Mouse (Mus musculus): ENCODE data around the gene Cd47. TPM values are rescaled to one million over a fixed set of nuclear protein-coding genes. Genes with fewer than 3 reads are reported as not detected.
A peak's percentile ranks its signal among the peaks of the same experiment; 100 is the strongest.

The Cd47 gene
- total and polyA plus RNA-seq, 3 experiments = 102 to 277 (median 142) TPM

GRCm38 (mm10) chr16:49906940-49907339 is 106.6 kb downstream of the Cd47 start:
- peaks cover 13 to 65% of the 10 kb centered on the region in 2 experiments for H3K4me1 ChIP-seq (ENCODE audit: control insufficient read depth in 1 of 2, insufficient read depth in 2 of 2)
- no peak for DNase-seq (ENCODE audit: extremely low read depth)
- H3K27ac ChIP-seq (ENCODE audit: insufficient read depth, low read depth) = no peak overlapping the region; the same call in 1 of the 2 replicates
- H3K9me3 ChIP-seq (replicated peaks; ENCODE audit: low read length) = no peaks in the 10 kb centered on the region
- peaks cover 38 to 62% of the 10 kb centered on the region in 2 experiments for H3K36me3 ChIP-seq (replicated peaks in 1 of 2; ENCODE audit: control insufficient read depth in 1 of 2, insufficient read depth in 1 of 2, low read length in 1 of 2)
- H3K4me3 ChIP-seq (replicated peaks in 1 of 3; ENCODE audit: low read depth in 2 of 3, low read length in 2 of 3, poor library complexity in 1 of 3) = peak overlapping the region in 1 of 3 experiments; percentile 13
- no peak for TF ChIP-seq MAX (IDR thresholded peaks at IDR 0.05; ENCODE audit: low read length)
- TF ChIP-seq ZMIZ1 (IDR thresholded peaks at IDR 0.05; ENCODE audit: low read depth, low read length) = peak; percentile 13; the same call in 1 of the 2 replicates
- TF ChIP-seq KAT2A (IDR thresholded peaks at IDR 0.05; ENCODE audit: insufficient replicate concordance, low read length) = 0 out of 2 replicates have a peak, but pooled peaks have one; percentile 9
- TF ChIP-seq ZNF384 (IDR thresholded peaks at IDR 0.05; ENCODE audit: low read depth, low read length) = 0 out of 2 replicates have a peak, but pooled peaks have one; percentile 12
- peak; percentile 93 for TF ChIP-seq CHD1 (IDR thresholded peaks at IDR 0.05; ENCODE audit: low read depth, low read length)
- dilution Hi-C loops (cut with MboI; ENCODE audit: extremely low pct_ligation_motif_present, extremely low pct_unique_long_range_greater_than_20kb, low sequenced_read_pairs) (no loop called here), in situ Hi-C loops (cut with MboI; ENCODE audit: low pct_ligation_motif_present, low pct_unique_long_range_greater_than_20kb, low sequenced_read_pairs) (no loop called here)
- peak overlapping the region; percentile 47; the same call in 1 of the 2 replicates for H3K9ac ChIP-seq (ENCODE audit: insufficient read depth, low read depth)
- H3K4me2 ChIP-seq (ENCODE audit: insufficient read depth, low read depth, poor library complexity, severe bottlenecking) = 0 out of 2 replicates have a peak overlapping the region, but pooled peaks have one; percentile 31
- peaks cover 20% of the 10 kb centered on the region for H3K79me2 ChIP-seq (replicated peaks; ENCODE audit: control insufficient read depth, extremely low read depth, insufficient read depth, poor library complexity, severe bottlenecking)
- no peaks in the 10 kb centered on the region for H3K27me3 ChIP-seq (replicated peaks)

- H3K79me2 ChIP-seq (replicated peaks; ENCODE audit: control insufficient read depth, extremely low read depth, insufficient read depth, poor library complexity, severe bottlenecking) = peaks cover 20% of the 10 kb centered on the region
- no peak overlapping the region for H3K27ac ChIP-seq (ENCODE audit: insufficient read depth, low read depth)
- H3K4me2 ChIP-seq (ENCODE audit: insufficient read depth, low read depth, poor library complexity, severe bottlenecking) = 0 out of 2 replicates have a peak overlapping the region, but pooled peaks have one; percentile 3
- in situ Hi-C loops (cut with MboI; ENCODE audit: low pct_ligation_motif_present, low pct_unique_long_range_greater_than_20kb, low sequenced_read_pairs) (no loop called here), dilution Hi-C loops (cut with MboI; ENCODE audit: extremely low pct_ligation_motif_present, extremely low pct_unique_long_range_greater_than_20kb, low sequenced_read_pairs) (no loop called here)
- no peaks in the 10 kb centered on the region for H3K9me3 ChIP-seq (replicated peaks; ENCODE audit: low read length)
- no peak overlapping the region for H3K4me3 ChIP-seq (replicated peaks in 1 of 3; ENCODE audit: low read depth in 2 of 3, low read length in 2 of 3, poor library complexity in 1 of 3)
- H3K4me1 ChIP-seq (ENCODE audit: control insufficient read depth in 1 of 2, insufficient read depth in 2 of 2) = peaks cover 13 to 65% of the 10 kb centered on the region in 2 experiments
- H3K27me3 ChIP-seq (replicated peaks) = no peaks in the 10 kb centered on the region
- TF ChIP-seq UBTF (IDR thresholded peaks at IDR 0.05; ENCODE audit: low read depth, low read length) (no peak), MAX (IDR thresholded peaks at IDR 0.05; ENCODE audit: low read length) (no peak), TCF12 (IDR thresholded peaks at IDR 0.05; ENCODE audit: low read depth, low read length) (peak; percentile 64; the same call in 1 of the 2 replicates), ZMIZ1 (IDR thresholded peaks at IDR 0.05; ENCODE audit: low read depth, low read length) (0 out of 2 replicates have a peak, but pooled peaks have one; percentile 1), SMC3 (IDR thresholded peaks at IDR 0.05; ENCODE audit: low read depth, low read length) (0 out of 2 replicates have a peak, but pooled peaks have one; percentile 16), EP300 (IDR thresholded peaks at IDR 0.05; ENCODE audit: low read length) (peak; percentile 32; the same call in 1 of the 2 replicates), RCOR1 (conservative IDR thresholded peaks at IDR 0.05; ENCODE audit: low read depth, low read length) (no peak), E2F4 (IDR thresholded peaks at IDR 0.05; ENCODE audit: insufficient replicate concordance, low read depth, low read length) (no peak), MEF2A (IDR thresholded peaks at IDR 0.05; ENCODE audit: borderline replicate concordance, low read depth, low read length) (0 out of 2 replicates have a peak, but pooled peaks have one; percentile 21), POLR2A (IDR thresholded peaks at IDR 0.05; ENCODE audit: low read depth, low read length) (peak; percentile 63), MYC (IDR thresholded peaks at IDR 0.05; ENCODE audit: low read depth, low read length) (0 out of 2 replicates have a peak, but pooled peaks have one; percentile 53), ETS1 (conservative IDR thresholded peaks at IDR 0.05; ENCODE audit: low read depth, low read length) (peak; percentile 61), CTCF (conservative IDR thresholded peaks at IDR 0.05 in 1 of 2, IDR thresholded peaks at IDR 0.05 in 1 of 2; ENCODE audit: low read depth in 2 of 2, low read length in 2 of 2) (no peak), ELF1 (IDR thresholded peaks at IDR 0.05; ENCODE audit: low read depth, low read length) (0 out of 2 replicates have a peak, but pooled peaks have one; percentile 51), TBP (conservative IDR thresholded peaks at IDR 0.05; ENCODE audit: low read depth, low read length) (peak; percentile 84), SIN3A (IDR thresholded peaks at IDR 0.05; ENCODE audit: low read length) (peak; percentile 78)
- peaks cover 39 to 65% of the 10 kb centered on the region in 2 experiments for H3K36me3 ChIP-seq (replicated peaks in 1 of 2; ENCODE audit: control insufficient read depth in 1 of 2, insufficient read depth in 1 of 2, low read length in 1 of 2)
- H3K9ac ChIP-seq (ENCODE audit: insufficient read depth, low read depth) = peak overlapping the region; percentile 47; the same call in 1 of the 2 replicates
- peak; percentile 97 for DNase-seq (ENCODE audit: extremely low read depth)
Observed at GRCm38 (mm10) chr16:49907356-49907755, 107.0 kb downstream of the Cd47 start.
